Mouse (Mus musculus) midbrain, embryonic 16.5 days (tissue): ENCODE data around the gene Nostrin. TPM values are rescaled to one million over a fixed set of nuclear protein-coding genes. Genes with fewer than 3 reads are reported as not detected.

ENCODE experiments used
- ATAC-seq: fragments of 200-750 bp; cut with Nextera tagmentation; 2 replicates; pipeline ENCODE4 v1.8.0; 2017; ENCODE audit warnings: moderate TSS enrichment
- H3K27ac ChIP-seq: fragments of 300-500 bp; sonication (generic); 2 replicates; pipeline ENCODE4 v1.5.1; 2014; ENCODE audit warnings: mild to moderate bottlenecking, low read length, mixed read lengths
- H3K27me3 ChIP-seq: fragments of 300-500 bp; sonication (generic); 2 replicates; pipeline ENCODE4 v1.6.1; 2014; ENCODE audit warnings: low read depth, low read length, mixed read lengths; ENCODE audit not compliant: control insufficient read depth, insufficient read depth
- H3K36me3 ChIP-seq: fragments of 300-500 bp; sonication (generic); 2 replicates; pipeline ENCODE4 v1.6.1; 2014; ENCODE audit warnings: mild to moderate bottlenecking, low read length, moderate library complexity, mixed read lengths; ENCODE audit not compliant: control insufficient read depth, insufficient read depth
- H3K4me1 ChIP-seq: fragments of 300-500 bp; sonication (generic); 2 replicates; pipeline ENCODE4 v1.6.1; 2014; ENCODE audit warnings: mild to moderate bottlenecking, low read length, mixed read lengths; ENCODE audit not compliant: control insufficient read depth, insufficient read depth
- H3K4me2 ChIP-seq: fragments of 300-500 bp; sonication (generic); 2 replicates; pipeline ENCODE4 v1.6.1; 2014; ENCODE audit warnings: mild to moderate bottlenecking, low read length, mixed read lengths
- H3K4me3 ChIP-seq: fragments of 300-500 bp; sonication (generic); 2 replicates; pipeline ENCODE4 v1.5.1; 2014; ENCODE audit warnings: low read depth, mild to moderate bottlenecking, low read length, moderate library complexity, mixed read lengths
- H3K9ac ChIP-seq: fragments of 300-500 bp; sonication (generic); 2 replicates; pipeline ENCODE4 v1.6.1; 2014; ENCODE audit warnings: low read depth, low read length, mixed read lengths
- H3K9me3 ChIP-seq: fragments of 300-500 bp; sonication (generic); replicated peaks from 2 replicates; pipeline ENCODE4 v1.6.1; 2014; ENCODE audit warnings: mild to moderate bottlenecking, low read length, mixed read lengths; ENCODE audit not compliant: control insufficient read depth, poor library complexity, severe bottlenecking
- WGBS: fragments of 180-500 bp; shearing (Covaris S2); extraction: QIAGEN DNeasy Blood & Tissue Kit; methylation state at CpG from one replicate; pipeline ENCODE4 v1.1.7; 2014; 5-methylcytosine and 5-hydroxymethylcytosine counted together
- polyA plus RNA-seq: library from polyadenylated mRNA; unstranded; fragments of >200 nt; fragmentation: Nextera tagmentation; extraction: Ambion mirVana; gene quantifications from 2 replicates; pipeline ENCODE4 v1.2.1, GENCODE M21; 2015

Nostrin gene
- polyA plus RNA-seq, 1 experiment from 2014 or later = 2.0 TPM

GRCm38 (mm10) chr2:69104511-69105145 is 31.0 kb upstream of the Nostrin start:
- 37% methylated on average over 10 of the region's 10 CpGs for WGBS
- H3K9me3 ChIP-seq = no peaks in the 10 kb centered on the region
- no peak overlapping the region for H3K4me2 ChIP-seq
- H3K9ac ChIP-seq = no peak overlapping the region
- H3K4me1 ChIP-seq = no peaks in the 10 kb centered on the region
- H3K4me3 ChIP-seq = no peak overlapping the region
- ATAC-seq = no peak
- 0 out of 2 replicates have a peak, but pooled peaks cover 3% of the 10 kb centered on the region for H3K36me3 ChIP-seq
- no peaks in the 10 kb centered on the region for H3K27me3 ChIP-seq
- H3K27ac ChIP-seq = no peak overlapping the region

- 0 out of 2 replicates have a peak, but pooled peaks cover 3% of the 10 kb centered on the region for H3K36me3 ChIP-seq
- H3K9ac ChIP-seq = no peak overlapping the region
- no peaks in the 10 kb centered on the region for H3K4me1 ChIP-seq
- H3K9me3 ChIP-seq = no peaks in the 10 kb centered on the region
- no peaks in the 10 kb centered on the region for H3K27me3 ChIP-seq
- 91% methylated on average over 5 of the region's 5 CpGs for WGBS
- H3K4me3 ChIP-seq = no peak overlapping the region
- H3K4me2 ChIP-seq = no peak overlapping the region
- ATAC-seq = no peak
- no peak overlapping the region for H3K27ac ChIP-seq
Measured at GRCm38 (mm10) chr2:69109246-69109645, 26.4 kb upstream of the Nostrin start.

- WGBS = 62% methylated on average over 7 of the region's 7 CpGs
- H3K36me3 ChIP-seq = 0 out of 2 replicates have a peak, but pooled peaks cover 3% of the 10 kb centered on the region
- no peak overlapping the region for H3K4me3 ChIP-seq
- ATAC-seq = no peak
- H3K4me2 ChIP-seq = no peak overlapping the region
- H3K9ac ChIP-seq = no peak overlapping the region
- no peak overlapping the region for H3K27ac ChIP-seq
- H3K4me1 ChIP-seq = no peaks in the 10 kb centered on the region
- H3K9me3 ChIP-seq = no peaks in the 10 kb centered on the region
- H3K27me3 ChIP-seq = no peaks in the 10 kb centered on the region
Measured at GRCm38 (mm10) chr2:69109710-69110109, 25.9 kb upstream of the Nostrin start.

GRCm38 (mm10) chr2:69112609-69113008 is 23.0 kb upstream of the Nostrin start:
- peaks cover 7% of the 10 kb centered on the region; the same call in 1 of the 2 replicates for H3K36me3 ChIP-seq
- no peaks in the 10 kb centered on the region for H3K27me3 ChIP-seq
- WGBS = 83% methylated on average over 5 of the region's 5 CpGs
- H3K9me3 ChIP-seq = no peaks in the 10 kb centered on the region
- H3K27ac ChIP-seq = no peak overlapping the region
- no peak for ATAC-seq
- no peak overlapping the region for H3K4me2 ChIP-seq
- no peak overlapping the region for H3K9ac ChIP-seq
- no peaks in the 10 kb centered on the region for H3K4me1 ChIP-seq
- no peak overlapping the region for H3K4me3 ChIP-seq

GRCm38 (mm10) chr2:69113829-69114547 is 21.6 kb upstream of the Nostrin start:
- Histone ChIP-seq H3K9me3 (no peaks in the 10 kb centered on the region), H3K9ac (no peak overlapping the region), H3K4me3 (no peak overlapping the region), H3K27me3 (no peaks in the 10 kb centered on the region), H3K36me3 (peaks cover 4% of the 10 kb centered on the region; the same call in 1 of the 2 replicates), H3K4me2 (no peak overlapping the region), H3K27ac (no peak overlapping the region), H3K4me1 (no peaks in the 10 kb centered on the region)
- ATAC-seq = no peak
- WGBS = 69% methylated on average over 10 of the region's 10 CpGs

GRCm38 (mm10) chr2:69115921-69116320 is 19.7 kb upstream of the Nostrin start:
- Histone ChIP-seq H3K27ac (no peak overlapping the region), H3K9me3 (no peaks in the 10 kb centered on the region), H3K4me1 (no peaks in the 10 kb centered on the region), H3K27me3 (no peaks in the 10 kb centered on the region), H3K36me3 (peaks cover 4% of the 10 kb centered on the region; the same call in 1 of the 2 replicates), H3K4me2 (no peak overlapping the region), H3K4me3 (no peak overlapping the region), H3K9ac (no peak overlapping the region)
- WGBS = 90% methylated on average over 3 of the region's 3 CpGs
- ATAC-seq = no peak

- H3K9me3 ChIP-seq = no peaks in the 10 kb centered on the region
- peaks cover 4% of the 10 kb centered on the region; the same call in 1 of the 2 replicates for H3K36me3 ChIP-seq
- H3K4me2 ChIP-seq = no peak overlapping the region
- no peaks in the 10 kb centered on the region for H3K4me1 ChIP-seq
- H3K4me3 ChIP-seq = no peak overlapping the region
- no peak overlapping the region for H3K9ac ChIP-seq
- ATAC-seq = no peak
- 64% methylated on average over 4 of the region's 4 CpGs for WGBS
- H3K27me3 ChIP-seq = no peaks in the 10 kb centered on the region
- H3K27ac ChIP-seq = no peak overlapping the region
Measured at GRCm38 (mm10) chr2:69116767-69117166, 18.8 kb upstream of the Nostrin start.

- 98% methylated on average over 1 of the region's 1 CpGs for WGBS
- Histone ChIP-seq H3K27ac (no peak overlapping the region), H3K4me2 (no peak overlapping the region), H3K36me3 (peaks cover 4% of the 10 kb centered on the region; the same call in 1 of the 2 replicates), H3K4me1 (no peaks in the 10 kb centered on the region), H3K4me3 (no peak overlapping the region), H3K9ac (no peak overlapping the region), H3K27me3 (no peaks in the 10 kb centered on the region), H3K9me3 (no peaks in the 10 kb centered on the region)
- ATAC-seq = no peak
Measured at GRCm38 (mm10) chr2:69118994-69119393, 16.6 kb upstream of the Nostrin start.

- no peak for ATAC-seq
- 67% methylated on average over 2 of the region's 2 CpGs for WGBS
- peaks cover 4% of the 10 kb centered on the region; the same call in 1 of the 2 replicates for H3K36me3 ChIP-seq
- no peak overlapping the region for H3K9ac ChIP-seq
- no peak overlapping the region for H3K4me2 ChIP-seq
- no peaks in the 10 kb centered on the region for H3K4me1 ChIP-seq
- H3K4me3 ChIP-seq = no peak overlapping the region
- H3K9me3 ChIP-seq = no peaks in the 10 kb centered on the region
- no peaks in the 10 kb centered on the region for H3K27me3 ChIP-seq
- H3K27ac ChIP-seq = no peak overlapping the region
Measured at GRCm38 (mm10) chr2:69119718-69120117, 15.9 kb upstream of the Nostrin start.
